Mouse (Mus musculus): ENCODE data around the gene Nup62. TPM values are rescaled to one million over a fixed set of nuclear protein-coding genes. Genes with fewer than 3 reads are reported as not detected.
A peak's percentile ranks its signal among the peaks of the same experiment; 100 is the strongest.

The Nup62 gene
- polyA plus RNA-seq (2015; fragmentation: Nextera tagmentation; extraction: Ambion mirVana), result 35.6 and 36.2 TPM in 2 replicates

GRCm38 (mm10) chr7:44815721-44816469 is at the start of gene Nup62, which contains the start of gene Il4i1:
Nup62 (plus strand) TSS chr7:44816088.
Il4i1 (plus strand) TSS chr7:44816387.

GRCm38 (mm10) chr7:44816470-44817021 is 658 bp downstream of the Nup62 start, which contains the start of gene Atf5:
Atf5 (minus strand) TSS chr7:44816658.

GRCm38 (mm10) chr7:44848561-44849415 is 32.9 kb downstream of the Nup62 start, which contains the start of the genes Akt1s1 and Tbc1d17:
Akt1s1 (plus strand) TSS chr7:44848991.
Tbc1d17 (minus strand) TSS chr7:44849079.

GRCm38 (mm10) chr7:44857042-44857552 is 41.2 kb downstream of the Nup62 start, which contains the start of gene Pnkp:
Pnkp (plus strand) TSS chr7:44857139.

GRCm38 (mm10) chr7:44869697-44870528 is 54.0 kb downstream of the Nup62 start, which contains the start of gene Ptov1:
Ptov1 (minus strand) TSS chr7:44869788.

MicroRNAs within 50 kb of the gene (microRNA counts, 519-probe panel; counts per million panel counts)
- microRNA mmu-miR-707, result 296 counts per million, percentile 58 among the panel's probes with 10 or more counts

Small RNA genes within 50 kb of the gene (microRNA-seq; reads per million reads assigned to microRNA genes)
- gene Mir707, result 0 reads per million in 2 experiments

Other genes with a start within 250 kb of the Nup62 start
- gene Napsa, start 243.7 kb upstream of the Nup62 start, polyA plus RNA-seq (2015; fragmentation: Nextera tagmentation; extraction: Ambion mirVana), result 0.81 and 1.3 TPM in 2 replicates
- gene Kcnc3, start 225.4 kb upstream of the Nup62 start, polyA plus RNA-seq (2015; fragmentation: Nextera tagmentation; extraction: Ambion mirVana), result 0.06 and 0.17 TPM in 2 replicates
- 2.8 and 3.5 TPM in 2 replicates for gene Myh14, start 145.2 kb upstream of the Nup62 start, polyA plus RNA-seq (2015; fragmentation: Nextera tagmentation; extraction: Ambion mirVana)
- not detected in 2 replicates for gene Izumo2, start 107.3 kb upstream of the Nup62 start, polyA plus RNA-seq (2015; fragmentation: Nextera tagmentation; extraction: Ambion mirVana)
- 19.5 and 19.6 TPM in 2 replicates for gene Vrk3, start 67.7 kb upstream of the Nup62 start, polyA plus RNA-seq (2015; fragmentation: Nextera tagmentation; extraction: Ambion mirVana)
- gene Zfp473, start 65.0 kb upstream of the Nup62 start, polyA plus RNA-seq (2015; fragmentation: Nextera tagmentation; extraction: Ambion mirVana), result 0.09 and 0.21 TPM in 2 replicates
- 1.1 and 1.4 TPM in 2 replicates for gene Il4i1, start 299 bp downstream of the Nup62 start, polyA plus RNA-seq (2015; fragmentation: Nextera tagmentation; extraction: Ambion mirVana)
- gene Atf5, start 570 bp downstream of the Nup62 start, polyA plus RNA-seq (2015; fragmentation: Nextera tagmentation; extraction: Ambion mirVana), result 5.4 and 7.6 TPM in 2 replicates
- 113 and 122 TPM in 2 replicates for gene Akt1s1, start 32.9 kb downstream of the Nup62 start, polyA plus RNA-seq (2015; fragmentation: Nextera tagmentation; extraction: Ambion mirVana)
- gene Tbc1d17, start 33.0 kb downstream of the Nup62 start, polyA plus RNA-seq (2015; fragmentation: Nextera tagmentation; extraction: Ambion mirVana), result 69.5 and 72.2 TPM in 2 replicates
- 20.1 and 24.8 TPM in 2 replicates for gene Pnkp, start 41.1 kb downstream of the Nup62 start, polyA plus RNA-seq (2015; fragmentation: Nextera tagmentation; extraction: Ambion mirVana)
- 285 and 322 TPM in 2 replicates for gene Ptov1, start 53.7 kb downstream of the Nup62 start, polyA plus RNA-seq (2015; fragmentation: Nextera tagmentation; extraction: Ambion mirVana)
- 58.9 and 61.2 TPM in 2 replicates for gene Med25, start 76.6 kb downstream of the Nup62 start, polyA plus RNA-seq (2015; fragmentation: Nextera tagmentation; extraction: Ambion mirVana)
- gene Fuz, start 80.0 kb downstream of the Nup62 start, polyA plus RNA-seq (2015; fragmentation: Nextera tagmentation; extraction: Ambion mirVana), result 17.2 and 18.5 TPM in 2 replicates
- gene Ap2a1, start 113.4 kb downstream of the Nup62 start, polyA plus RNA-seq (2015; fragmentation: Nextera tagmentation; extraction: Ambion mirVana), result 39.7 and 41.5 TPM in 2 replicates
- 0.10 and 0.15 TPM in 2 replicates for gene Tsks, start 127.1 kb downstream of the Nup62 start, polyA plus RNA-seq (2015; fragmentation: Nextera tagmentation; extraction: Ambion mirVana)
- gene Cpt1c, start 158.8 kb downstream of the Nup62 start, polyA plus RNA-seq (2015; fragmentation: Nextera tagmentation; extraction: Ambion mirVana), result 7.1 and 8.2 TPM in 2 replicates
- 287 and 322 TPM in 2 replicates for gene Prmt1, start 170.5 kb downstream of the Nup62 start, polyA plus RNA-seq (2015; fragmentation: Nextera tagmentation; extraction: Ambion mirVana)
- 46.8 and 50.0 TPM in 2 replicates for gene Irf3, start 181.6 kb downstream of the Nup62 start, polyA plus RNA-seq (2015; fragmentation: Nextera tagmentation; extraction: Ambion mirVana)
- 24.3 and 26.6 TPM in 2 replicates for gene Bcl2l12, start 182.6 kb downstream of the Nup62 start, polyA plus RNA-seq (2015; fragmentation: Nextera tagmentation; extraction: Ambion mirVana)
- 19.9 and 21.5 TPM in 2 replicates for gene Scaf1, start 200.3 kb downstream of the Nup62 start, polyA plus RNA-seq (2015; fragmentation: Nextera tagmentation; extraction: Ambion mirVana)
- gene Rras, start 201.9 kb downstream of the Nup62 start, polyA plus RNA-seq (2015; fragmentation: Nextera tagmentation; extraction: Ambion mirVana), result 165 and 172 TPM in 2 replicates
- 5.4 and 6.6 TPM in 2 replicates for gene Prr12, start 236.8 kb downstream of the Nup62 start, polyA plus RNA-seq (2015; fragmentation: Nextera tagmentation; extraction: Ambion mirVana)
- 44.0 and 45.1 TPM in 2 replicates for gene Nosip, start 246.3 kb downstream of the Nup62 start, polyA plus RNA-seq (2015; fragmentation: Nextera tagmentation; extraction: Ambion mirVana)
- 20.2 and 23.5 TPM in 2 replicates for gene Prrg2, start 246.6 kb downstream of the Nup62 start, polyA plus RNA-seq (2015; fragmentation: Nextera tagmentation; extraction: Ambion mirVana)

All from skeletal muscle tissue, postnatal 0 days (tissue).